Mouse (Mus musculus) hindbrain, embryonic 13.5 days (tissue): Measurements from ENCODE around the gene 4930415L06Rik. TPM values are rescaled to one million over a fixed set of nuclear protein-coding genes. Genes with fewer than 3 reads are reported as not detected.

Experiments
- ATAC-seq: fragments of 200-750 bp; cut with Nextera tagmentation; 2 replicates; pipeline ENCODE4 v1.8.0; 2017; ENCODE audit warnings: moderate TSS enrichment; ENCODE audit not compliant: low FRiP score
- H3K27ac ChIP-seq: fragments of 300-500 bp; sonication (generic); 2 replicates; pipeline ENCODE4 v1.5.1; 2015; ENCODE audit warnings: inconsistent platforms, mild to moderate bottlenecking, moderate library complexity
- H3K27me3 ChIP-seq: fragments of 300-500 bp; sonication (generic); 2 replicates; pipeline ENCODE4 v1.6.1; 2015; ENCODE audit warnings: mild to moderate bottlenecking, inconsistent platforms
- H3K36me3 ChIP-seq: fragments of 300-500 bp; sonication (generic); 2 replicates; pipeline ENCODE4 v1.6.1; 2015; ENCODE audit warnings: mild to moderate bottlenecking, inconsistent platforms
- H3K4me1 ChIP-seq: fragments of 300-500 bp; sonication (generic); replicated peaks from 2 replicates; pipeline ENCODE4 v1.6.1; 2015; ENCODE audit warnings: inconsistent platforms
- H3K4me2 ChIP-seq: fragments of 300-500 bp; sonication (generic); 2 replicates; pipeline ENCODE4 v1.6.1; 2015; ENCODE audit warnings: inconsistent platforms, mild to moderate bottlenecking, moderate library complexity
- H3K4me3 ChIP-seq: fragments of 300-500 bp; sonication (generic); 2 replicates; pipeline ENCODE4 v1.5.1; 2015; ENCODE audit warnings: mild to moderate bottlenecking, inconsistent platforms
- H3K9ac ChIP-seq: fragments of 300-500 bp; sonication (generic); 2 replicates; pipeline ENCODE4 v1.6.1; 2015; ENCODE audit warnings: mild to moderate bottlenecking, inconsistent platforms
- H3K9me3 ChIP-seq: fragments of 300-500 bp; sonication (generic); 2 replicates; pipeline ENCODE4 v1.6.1; 2016; ENCODE audit warnings: inconsistent platforms
- WGBS: fragments of 180-500 bp; shearing (Covaris S2); methylation state at CpG from one replicate; pipeline ENCODE4 v1.1.7; 2015; 5-methylcytosine and 5-hydroxymethylcytosine counted together
- polyA plus RNA-seq: library from polyadenylated mRNA; unstranded; fragments of >200 nt; fragmentation: Nextera tagmentation; extraction: Ambion mirVana; gene quantifications from 2 replicates; pipeline ENCODE4 v1.2.1, GENCODE M21; 2015

4930415L06Rik gene
- not detected in 2 replicates for polyA plus RNA-seq

GRCm38 (mm10) chrX:89932752-89933151 lies at the start of gene 4930415L06Rik:
Gene 4930415L06Rik, minus strand, starts transcription at chrX:89932852.
- no peaks in the 10 kb centered on the region for H3K27me3 ChIP-seq
- H3K9me3 ChIP-seq, result no peaks in the 10 kb centered on the region
- H3K4me1 ChIP-seq, result no peaks in the 10 kb centered on the region
- no peak within 1 kb of the TSS for H3K4me2 ChIP-seq
- no peak within 1 kb of the TSS for H3K9ac ChIP-seq
- WGBS, result 93% methylated on average over 5 of the region's 5 CpGs
- no peak for ATAC-seq
- H3K4me3 ChIP-seq, result no peak within 1 kb of the TSS
- H3K27ac ChIP-seq, result no peak within 1 kb of the TSS
- H3K36me3 ChIP-seq, result no peaks in the 10 kb centered on the region

- no peak for ATAC-seq
- Histone ChIP-seq H3K4me2 (no peak overlapping the region), H3K9ac (no peak overlapping the region), H3K9me3 (no peaks in the 10 kb centered on the region), H3K27me3 (no peaks in the 10 kb centered on the region), H3K27ac (no peak overlapping the region), H3K4me1 (no peaks in the 10 kb centered on the region), H3K36me3 (no peaks in the 10 kb centered on the region), H3K4me3 (no peak overlapping the region)
Measured at GRCm38 (mm10) chrX:89978621-89979020, 46.0 kb upstream of the 4930415L06Rik start.

- Histone ChIP-seq H3K4me1 (no peaks in the 10 kb centered on the region), H3K9ac (no peak overlapping the region), H3K4me2 (no peak overlapping the region), H3K27ac (no peak overlapping the region), H3K27me3 (no peaks in the 10 kb centered on the region), H3K9me3 (no peaks in the 10 kb centered on the region), H3K4me3 (no peak overlapping the region), H3K36me3 (no peaks in the 10 kb centered on the region)
- 95% methylated on average over 1 of the region's 1 CpGs for WGBS
- ATAC-seq, result no peak
Measured at GRCm38 (mm10) chrX:89904871-89905270, 27.8 kb downstream of the 4930415L06Rik start.

Other genes starting within 250 kb of the 4930415L06Rik start
- gene 4932429P05Rik, start 180.6 kb downstream of the 4930415L06Rik start, polyA plus RNA-seq, result not detected in 2 replicates